Mouse (Mus musculus): ENCODE measurements around the gene Lrguk.

DNA sequence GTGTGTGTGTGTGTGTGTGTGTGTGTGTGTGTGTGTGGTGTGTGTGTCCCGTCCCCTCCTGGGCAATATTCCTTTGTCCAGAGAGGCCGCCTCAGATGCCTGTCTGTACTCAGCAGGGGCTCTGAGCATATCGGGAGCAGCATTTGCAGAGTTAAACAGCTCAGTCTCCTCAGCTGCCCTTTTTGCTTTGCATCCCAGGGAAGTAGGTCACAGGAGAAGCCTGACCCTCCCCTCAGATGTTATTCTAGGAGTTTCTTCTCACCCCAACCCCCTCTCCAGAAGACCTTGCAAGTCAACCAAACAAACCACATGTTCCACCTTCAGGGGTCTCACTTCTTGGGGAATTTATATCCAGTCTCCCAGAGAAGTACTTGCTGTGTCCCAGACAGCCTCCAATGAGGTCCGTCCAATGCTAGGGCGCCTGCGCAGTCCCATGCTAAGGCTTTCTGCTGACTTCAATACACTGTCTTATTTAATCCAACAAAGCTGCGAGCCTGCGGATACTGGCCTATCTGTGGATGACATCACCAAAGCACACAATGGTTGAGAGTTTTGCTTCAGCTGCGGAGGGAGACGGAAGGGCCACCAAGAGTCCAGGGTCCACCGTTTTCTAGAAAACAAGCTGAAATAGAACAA is 17.4 kb downstream of the Lrguk start:
- TF ChIP-seq CTCF (IDR thresholded peaks at IDR 0.05; ENCODE audit: low read depth) (no peak), EP300 (IDR thresholded peaks at IDR 0.05; ENCODE audit: low read depth) (no peak)
